Mouse (Mus musculus) cerebellum, postnatal 36 days (tissue): ENCODE measurements around the gene Sap30bp.

Source experiments
- DNase-seq, 2 experiments: peaks; one replicate each; pipeline ENCODE4 v3.0.0; 2021 to 2022; ENCODE audit warnings: mixed read lengths in 2 of 2

Gene Sap30bp

DNA sequence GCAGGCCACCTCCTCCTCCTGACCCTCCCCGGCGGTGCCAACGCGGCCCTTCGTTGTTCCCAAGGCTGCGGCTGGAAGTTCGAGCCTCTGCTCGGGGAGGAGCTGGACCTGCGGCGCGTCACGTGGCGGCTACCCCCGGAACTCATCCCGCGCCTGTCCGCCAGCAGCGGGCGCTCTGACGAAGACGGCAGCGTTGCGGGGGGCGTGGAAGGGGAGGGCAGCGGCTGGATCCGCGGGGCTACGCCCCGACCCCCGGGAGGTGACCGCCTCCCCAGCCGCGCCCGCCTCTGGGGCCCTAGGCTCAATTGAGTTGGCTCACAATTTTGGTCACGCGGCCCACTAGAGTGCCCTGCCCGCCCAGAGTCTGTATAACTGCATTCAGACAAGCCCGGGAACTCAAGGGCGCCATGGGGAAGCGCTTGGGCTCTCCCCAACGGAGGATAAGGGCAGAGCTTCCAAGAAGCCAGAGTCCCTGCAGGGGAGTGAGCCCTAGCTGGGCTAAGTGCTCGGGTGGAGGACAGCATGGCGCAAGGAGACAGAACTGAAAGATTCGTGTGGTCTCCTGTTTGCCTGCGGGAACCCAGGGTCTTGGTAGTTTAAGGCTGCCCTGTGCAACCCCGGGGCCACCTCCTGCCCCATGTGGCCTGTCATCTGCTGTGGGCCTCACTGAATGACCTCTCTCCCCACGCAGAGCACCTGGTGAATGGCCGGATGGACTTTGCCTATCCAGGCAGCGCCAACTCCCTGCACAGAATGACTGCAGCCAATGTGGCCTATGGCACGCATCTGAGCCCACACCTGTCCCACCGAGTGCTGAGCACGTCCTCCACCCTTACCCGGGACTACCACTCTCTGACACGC lies 72.0 kb downstream of the Sap30bp start:
- peak in 1 of 2 experiments; percentile 51 for DNase-seq

DNA sequence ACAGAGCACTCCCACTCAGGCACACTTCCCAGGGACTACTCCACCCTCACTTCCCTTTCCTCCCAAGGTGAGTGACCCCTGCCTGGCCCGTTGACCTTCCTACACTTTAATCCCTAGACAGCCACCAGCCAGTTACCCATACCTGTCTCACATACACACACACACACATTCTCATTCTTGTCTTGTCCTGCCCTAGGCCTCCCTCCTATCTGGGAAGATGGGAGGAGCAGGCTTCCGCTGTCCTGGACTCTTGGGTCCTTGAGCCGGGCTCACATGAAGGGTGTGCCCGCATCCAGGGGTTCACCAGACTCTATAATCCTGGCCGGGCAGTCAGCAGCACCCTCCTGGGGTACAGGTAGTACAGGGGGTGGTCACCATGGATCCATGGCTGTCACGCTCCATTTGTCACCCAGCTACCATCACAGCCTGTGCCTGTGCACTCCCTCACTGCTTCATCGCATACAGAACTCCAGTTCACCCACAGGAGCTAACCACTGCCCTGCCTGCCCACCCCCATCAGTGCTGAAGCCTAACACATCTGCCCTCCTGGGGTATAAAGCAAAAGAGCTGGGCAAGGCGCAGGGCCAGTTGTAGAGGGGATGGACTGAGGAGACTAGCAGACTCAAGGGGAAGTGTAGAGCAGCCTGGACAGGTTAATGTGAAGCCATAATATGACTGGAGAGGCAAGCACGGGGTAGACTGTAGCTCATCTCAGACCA lies 72.8 kb downstream of the Sap30bp start:
- DNase-seq = no peak

DNA sequence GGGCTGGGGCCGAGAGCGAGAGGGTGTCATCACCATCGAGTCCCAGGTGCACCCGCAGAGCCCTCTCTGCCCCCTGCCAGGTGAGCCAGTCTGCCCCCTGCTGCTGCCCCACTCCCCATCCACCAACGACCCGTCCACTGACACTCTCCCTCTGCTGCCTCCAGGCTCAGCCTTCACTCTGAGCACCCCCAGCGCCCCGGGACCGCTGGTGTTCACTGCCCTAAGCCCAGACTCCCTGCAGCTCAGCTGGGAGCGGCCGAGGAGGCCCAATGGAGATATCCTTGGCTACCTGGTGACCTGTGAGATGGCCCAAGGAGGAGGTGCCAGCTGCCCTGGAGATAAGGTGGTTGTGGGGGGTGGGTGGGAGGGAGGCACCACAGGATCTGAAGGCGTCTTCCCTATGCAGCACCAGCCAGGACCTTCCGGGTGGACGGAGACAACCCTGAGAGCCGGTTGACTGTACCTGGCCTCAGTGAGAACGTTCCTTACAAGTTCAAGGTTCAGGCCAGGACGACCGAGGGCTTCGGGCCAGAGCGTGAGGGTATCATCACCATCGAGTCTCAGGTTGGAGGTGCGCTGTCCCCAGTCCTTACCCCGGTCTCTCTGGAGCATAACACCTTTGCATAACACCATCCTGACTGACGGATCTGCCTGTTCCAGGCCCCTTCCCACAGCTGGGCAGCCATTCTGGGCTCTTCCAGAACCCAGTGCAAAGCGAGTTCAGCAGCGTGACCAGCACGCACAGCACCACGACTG lies 74.2 kb downstream of the Sap30bp start:
- no peak for DNase-seq

DNA sequence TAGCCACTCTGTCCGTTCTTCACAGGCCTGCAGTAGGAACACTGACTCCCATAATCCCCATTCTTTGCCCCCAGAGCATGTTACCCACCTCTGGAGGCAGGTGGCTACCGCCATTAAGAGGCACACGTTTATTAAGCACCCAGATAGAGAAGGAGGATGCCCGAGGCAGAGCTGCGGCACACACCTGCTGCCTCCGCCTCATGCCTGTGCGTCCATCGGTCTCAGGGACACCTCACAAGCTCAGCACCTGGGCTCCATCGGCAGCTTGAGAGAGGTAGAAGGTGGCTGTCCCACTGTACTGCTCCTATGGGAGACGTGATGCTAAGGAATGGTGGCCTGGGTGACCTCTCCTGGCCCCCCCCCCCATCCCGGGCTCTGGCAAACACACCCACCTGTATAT lies 75.3 kb downstream of the Sap30bp start:
- DNase-seq = no peak

DNA sequence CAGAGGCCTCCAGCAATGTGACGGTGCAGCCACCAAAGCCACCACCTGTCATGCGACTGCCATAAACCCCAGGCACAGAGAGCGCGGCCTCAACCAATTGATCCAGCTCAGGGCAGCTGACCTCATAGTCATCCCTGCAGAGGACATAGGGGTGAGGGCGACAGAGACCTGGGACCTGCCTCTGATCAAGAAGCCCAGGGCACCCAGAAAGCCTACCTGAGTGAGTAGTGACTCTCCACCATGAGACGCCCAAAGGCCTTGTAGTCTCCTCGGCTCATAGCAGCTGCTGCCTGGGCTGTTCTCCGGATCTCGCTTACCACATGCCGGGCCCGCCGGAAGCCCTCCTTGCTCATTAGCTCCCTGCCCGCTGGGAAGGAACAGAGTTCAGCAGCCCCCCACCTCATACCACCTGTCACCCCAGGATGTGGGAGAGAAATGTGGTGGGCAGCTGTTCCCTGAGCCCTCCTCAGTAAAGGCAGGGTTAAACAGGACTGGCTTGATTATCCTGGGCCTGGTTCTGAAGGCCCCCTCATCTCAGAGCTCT lies 75.8 kb downstream of the Sap30bp start:
- peak in 1 of 2 experiments; percentile 26 for DNase-seq

DNA sequence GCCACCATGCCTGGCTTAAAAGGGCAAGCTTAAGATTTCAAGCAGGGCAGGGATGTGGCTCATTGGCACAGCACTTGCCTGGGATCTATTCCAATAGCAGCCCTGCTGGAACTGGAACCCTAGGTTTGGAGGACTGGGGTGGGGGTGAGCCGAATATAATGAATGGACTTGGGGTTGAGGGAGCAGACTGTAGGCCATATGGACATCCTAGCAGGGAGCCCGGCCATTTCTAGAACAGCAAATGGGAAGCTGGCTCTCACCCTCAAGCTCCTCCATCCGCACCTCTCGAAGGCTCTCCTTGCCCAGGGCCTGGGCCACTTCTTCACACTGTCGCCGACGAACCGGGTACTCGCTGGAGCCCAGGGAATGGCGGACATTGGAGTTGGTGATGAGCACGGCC lies 76.6 kb downstream of the Sap30bp start:
- DNase-seq = peak; percentile 93 to 96

DNA sequence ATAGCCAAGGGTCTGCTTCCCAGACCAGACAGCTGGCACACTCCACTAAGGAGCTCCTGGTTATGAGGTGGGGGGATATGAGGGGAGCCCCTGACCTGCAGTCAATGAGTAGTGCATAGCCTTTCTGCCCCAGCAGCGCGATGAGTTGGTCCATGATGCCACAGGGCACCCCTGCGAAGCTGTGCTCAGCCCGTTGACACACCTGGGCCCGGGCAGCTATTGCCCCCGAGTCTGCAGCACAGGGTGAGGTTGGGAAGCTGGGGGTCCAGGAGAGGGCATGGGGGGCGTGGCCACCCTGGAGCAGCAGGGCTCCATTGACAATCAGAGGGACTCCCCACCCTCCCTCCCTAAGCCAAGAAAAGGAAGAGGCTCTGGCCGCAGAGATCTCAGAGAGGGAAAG lies 77.1 kb downstream of the Sap30bp start:
- DNase-seq = peak; percentile 37 to 51

DNA sequence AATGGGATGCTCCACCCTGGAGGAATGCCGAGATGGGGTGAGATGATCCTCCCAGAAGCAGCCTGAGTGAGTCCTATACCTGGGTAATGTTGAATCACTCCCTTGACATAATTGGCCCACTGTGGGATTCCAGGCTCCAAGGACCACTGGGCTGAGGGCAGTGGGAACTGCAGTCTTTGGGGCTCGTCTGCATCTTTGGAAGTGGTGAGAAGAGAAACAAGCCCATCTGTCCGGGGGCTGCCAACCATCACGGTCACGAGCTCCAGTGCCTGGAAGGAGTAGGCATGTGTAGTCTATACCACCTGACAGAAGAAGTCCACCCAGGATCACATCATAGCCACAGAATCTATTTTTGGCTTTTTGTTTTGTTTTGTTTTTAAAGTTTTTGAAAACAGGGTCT lies 77.9 kb downstream of the Sap30bp start:
- no peak for DNase-seq

DNA sequence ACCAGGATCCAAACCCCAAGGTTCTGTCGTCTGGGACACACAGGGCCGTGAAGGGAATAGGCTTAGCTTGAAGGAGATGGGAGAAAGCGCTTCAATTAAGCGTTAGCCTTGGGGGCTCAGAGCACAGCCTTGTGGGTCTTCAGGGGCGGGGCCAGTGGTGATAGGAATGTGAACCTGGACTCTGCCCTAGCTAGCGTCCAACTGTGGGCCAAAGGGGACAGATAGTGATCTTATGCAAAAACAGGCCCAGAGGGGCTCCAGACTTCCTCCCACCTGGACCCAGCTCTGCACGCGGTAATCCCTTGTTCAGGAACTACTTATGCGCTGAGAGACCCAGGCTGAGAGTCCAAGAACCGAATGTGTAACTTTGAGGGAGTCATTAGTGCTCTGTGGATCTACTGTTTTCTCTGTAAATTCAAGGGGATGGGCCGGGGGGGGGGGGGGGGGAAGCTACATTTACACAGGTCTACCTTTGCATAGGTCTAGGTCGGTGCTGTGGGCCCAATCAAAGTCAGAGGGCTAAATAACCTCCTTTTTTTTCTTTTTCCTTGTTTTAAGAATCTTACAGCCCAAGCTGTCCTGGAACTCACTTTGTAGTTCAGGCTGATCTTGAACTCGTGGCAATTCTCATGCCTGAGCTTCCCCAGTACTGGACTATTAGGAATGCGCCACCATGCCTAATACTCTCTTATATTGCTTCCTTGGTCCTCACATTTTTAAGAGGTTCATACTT lies 78.6 kb downstream of the Sap30bp start:
- DNase-seq = no peak

DNA sequence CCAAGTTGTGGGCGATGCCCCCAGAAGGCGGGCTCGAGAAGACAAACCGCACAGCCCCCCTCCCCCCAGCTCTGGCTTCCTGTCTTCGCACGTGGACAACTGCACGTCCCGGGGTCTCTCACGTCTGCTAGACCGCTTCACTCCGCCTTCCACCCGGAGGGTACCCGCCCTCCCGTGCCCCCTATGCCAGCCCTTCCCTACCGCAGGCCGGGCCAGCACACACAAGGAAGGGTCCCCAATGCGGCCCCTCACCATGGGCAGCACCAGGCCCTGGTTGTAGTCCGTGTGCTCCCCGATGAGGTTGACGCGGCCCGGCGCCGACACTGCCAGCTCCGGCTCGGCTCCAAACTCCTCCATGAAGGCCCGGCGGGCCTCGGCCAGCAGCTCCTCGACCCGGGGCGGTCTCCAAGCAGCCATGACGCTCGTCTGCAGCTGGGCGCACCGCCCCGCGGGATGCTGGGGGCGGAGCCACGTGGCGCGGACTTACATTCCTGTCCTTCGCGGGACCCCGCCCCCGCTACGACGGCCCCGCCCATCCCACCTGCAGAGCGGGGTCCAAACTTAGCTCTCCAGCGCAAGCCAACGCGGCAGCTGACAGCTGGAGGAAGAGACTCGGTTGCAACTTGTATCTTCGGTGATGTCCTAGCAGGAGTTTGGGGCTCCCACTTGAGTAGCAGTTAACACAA lies 79.3 kb downstream of the Sap30bp start, which contains the start of gene Galk1:
Gene Galk1, minus strand, starts transcription at position 458 of the 686 bp plus-strand sequence.
- DNase-seq = peak; percentile 52 to 70

DNA sequence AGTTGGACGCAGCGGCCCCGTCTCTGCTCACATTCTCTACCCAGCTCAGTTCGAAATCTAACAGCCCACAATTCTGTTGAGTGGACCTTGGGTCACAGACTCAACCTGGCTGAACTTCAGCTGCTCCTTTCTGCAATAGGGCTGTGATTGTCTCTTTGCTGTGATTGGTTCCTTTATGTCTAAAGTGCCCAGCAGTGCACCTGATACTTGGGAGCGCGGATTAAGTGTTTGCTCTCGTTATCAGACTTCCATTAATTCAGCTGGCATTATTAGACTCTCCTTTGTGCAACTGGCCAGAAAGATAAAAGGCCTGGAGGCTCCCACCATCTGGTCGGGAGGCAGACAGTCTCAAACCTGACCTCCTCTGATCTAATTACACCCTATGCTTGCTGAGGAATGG lies 81.7 kb downstream of the Sap30bp start:
- no peak for DNase-seq
